Mouse (Mus musculus) heart, embryonic 15.5 days (tissue): ENCODE data around the gene Gm39653. TPM values are rescaled to one million over a fixed set of nuclear protein-coding genes. Genes with fewer than 3 reads are reported as not detected.

ENCODE experiments used
- polyA plus RNA-seq: library from polyadenylated mRNA; unstranded; fragments of >200 nt; fragmentation: Nextera tagmentation; extraction: Ambion mirVana; gene quantifications from 2 replicates; pipeline ENCODE4 v1.2.1, GENCODE M21; 2015

The Gm39653 gene
- polyA plus RNA-seq, 1 experiment from 2014 or later, result not detected

Other genes starting within 250 kb of the Gm39653 start
- 1.2 and 2.1 TPM in 2 replicates for gene Adam23, start 170.1 kb upstream of the Gm39653 start, polyA plus RNA-seq
- gene Dytn, start 71.0 kb downstream of the Gm39653 start, polyA plus RNA-seq, result not detected in 2 replicates
- 0.10 TPM in 1 of 2 replicates, not detected in the other for gene Mdh1b, start 114.3 kb downstream of the Gm39653 start, polyA plus RNA-seq
- gene Fastkd2, start 114.6 kb downstream of the Gm39653 start, polyA plus RNA-seq, result 45.3 and 46.0 TPM in 2 replicates
- gene 4933402D24Rik, start 153.3 kb downstream of the Gm39653 start, polyA plus RNA-seq, result 0.09 and 0.10 TPM in 2 replicates